Mouse (Mus musculus): Measurements from ENCODE around the gene Olfr1272.
"Not testable (repeated sequence)": the region's sequence is repeated elsewhere in the genome, so short reads cannot be mapped to it uniquely, and the experiment has no call there.

The Olfr1272 gene

GRCm38 (mm10) chr2:90292741-90293140 lies at the start of gene Olfr1272:
Gene Olfr1272 (minus strand): TSS chr2:90292841.
- DNase-seq (ENCODE audit: low spot score in 2 of 2), result no peak

- DNase-seq (ENCODE audit: low spot score in 2 of 2), result not testable (repeated sequence)
Observed at GRCm38 (mm10) chr2:90321900-90322299, 29.3 kb upstream of the Olfr1272 start, which contains the start of gene Gm13769. Gene Gm13769 (plus strand): TSS chr2:90322200.

- no peak for DNase-seq (ENCODE audit: low spot score in 2 of 2)
Observed at GRCm38 (mm10) chr2:90270932-90271331, 21.7 kb downstream of the Olfr1272 start, which contains the start of gene Olfr1271. Gene Olfr1271 (minus strand): TSS chr2:90271032.

GRCm38 (mm10) chr2:90257492-90257891 lies 35.1 kb downstream of the Olfr1272 start, which contains the start of gene Olfr142:
Gene Olfr142 (minus strand): TSS chr2:90257592.
- DNase-seq (ENCODE audit: low spot score in 2 of 2), result no peak

All from frontal cortex, postnatal 14 days (tissue).